Mouse (Mus musculus) E14TG2a.4 (cell line): Measurements from ENCODE around the gene Notch2.

Source experiments
- CTCF ChIP-seq: conservative IDR thresholded peaks from 2 replicates; pipeline ENCODE4 v1.5.1; 2014; ENCODE audit warnings: low read length
- POU5F1 ChIP-seq: IDR thresholded peaks from 2 replicates; pipeline ENCODE4 v1.6.1; 2014; ENCODE audit warnings: low read length, borderline replicate concordance

DNA sequence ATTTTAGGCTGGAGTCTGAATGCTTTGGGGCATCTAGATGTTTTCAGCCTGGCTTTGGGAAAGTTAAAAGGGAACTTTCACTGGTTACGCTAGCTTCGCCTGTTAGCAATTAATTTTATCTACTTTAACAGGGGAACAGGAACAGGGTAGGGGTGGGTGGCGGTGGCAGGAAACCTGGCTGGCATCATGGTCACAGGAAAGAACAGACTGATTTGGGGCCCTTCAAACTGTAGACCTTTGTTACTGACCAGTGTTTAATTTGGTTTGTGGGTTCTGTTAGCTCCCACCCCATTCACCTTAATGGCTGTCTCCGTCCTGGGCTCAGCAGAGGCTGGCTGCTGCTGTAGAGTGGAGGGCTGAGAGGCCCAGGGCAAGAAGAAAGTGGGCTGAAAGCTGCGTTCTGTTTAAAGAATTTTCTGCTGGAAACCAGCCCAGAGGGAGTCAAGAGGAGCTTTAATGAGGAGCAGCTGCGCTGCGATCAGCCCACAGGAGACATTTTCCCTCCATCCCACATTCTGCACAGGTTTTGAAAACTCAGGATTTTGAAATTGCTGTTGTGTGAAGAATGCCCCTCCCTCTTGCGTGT is 50.0 kb downstream of the Notch2 start:
- TF ChIP-seq CTCF (no peak), POU5F1 (no peak)
